Mouse (Mus musculus) neural tube, embryonic 12.5 days (tissue): ENCODE measurements around the gene Stx1b. TPM values are rescaled to one million over a fixed set of nuclear protein-coding genes. Genes with fewer than 3 reads are reported as not detected.

Experiments
- ATAC-seq: fragments of 200-750 bp; cut with Nextera tagmentation; 2 replicates; pipeline ENCODE4 v1.8.0; 2017; ENCODE audit warnings: low read depth, mild to moderate bottlenecking, moderate TSS enrichment, moderate library complexity; ENCODE audit not compliant: low FRiP score
- H3K27ac ChIP-seq: fragments of 300-500 bp; sonication (generic); 2 replicates; pipeline ENCODE4 v1.5.1; 2016
- H3K27me3 ChIP-seq: fragments of 300-500 bp; sonication (generic); replicated peaks from 2 replicates; pipeline ENCODE4 v1.6.1; 2016; ENCODE audit warnings: mild to moderate bottlenecking
- H3K36me3 ChIP-seq: fragments of 300-500 bp; sonication (generic); 2 replicates; pipeline ENCODE4 v1.6.1; 2016; ENCODE audit warnings: mild to moderate bottlenecking
- H3K4me1 ChIP-seq: fragments of 300-500 bp; sonication (generic); 2 replicates; pipeline ENCODE4 v1.6.1; 2016
- H3K4me2 ChIP-seq: fragments of 300-500 bp; sonication (generic); replicated peaks from 2 replicates; pipeline ENCODE4 v1.6.1; 2016; ENCODE audit warnings: mild to moderate bottlenecking
- H3K4me3 ChIP-seq: fragments of 300-500 bp; sonication (generic); 2 replicates; pipeline ENCODE4 v1.5.1; 2016
- H3K9ac ChIP-seq: fragments of 300-500 bp; sonication (generic); 2 replicates; pipeline ENCODE4 v1.6.1; 2016; ENCODE audit warnings: mild to moderate bottlenecking
- H3K9me3 ChIP-seq: fragments of 300-500 bp; sonication (generic); 2 replicates; pipeline ENCODE4 v1.6.1; 2016; ENCODE audit warnings: mild to moderate bottlenecking
- WGBS: fragments of 180-500 bp; shearing (Covaris S2); methylation state at CpG from one replicate; pipeline ENCODE4 v1.1.7; 2016; 5-methylcytosine and 5-hydroxymethylcytosine counted together
- polyA plus RNA-seq: library from polyadenylated mRNA; unstranded; fragments of >200 nt; fragmentation: Nextera tagmentation; extraction: Ambion mirVana; gene quantifications from 2 replicates; pipeline ENCODE4 v1.2.1, GENCODE M21; 2016

Gene Stx1b
- polyA plus RNA-seq = 19.0 and 19.2 TPM in 2 replicates

DNA sequence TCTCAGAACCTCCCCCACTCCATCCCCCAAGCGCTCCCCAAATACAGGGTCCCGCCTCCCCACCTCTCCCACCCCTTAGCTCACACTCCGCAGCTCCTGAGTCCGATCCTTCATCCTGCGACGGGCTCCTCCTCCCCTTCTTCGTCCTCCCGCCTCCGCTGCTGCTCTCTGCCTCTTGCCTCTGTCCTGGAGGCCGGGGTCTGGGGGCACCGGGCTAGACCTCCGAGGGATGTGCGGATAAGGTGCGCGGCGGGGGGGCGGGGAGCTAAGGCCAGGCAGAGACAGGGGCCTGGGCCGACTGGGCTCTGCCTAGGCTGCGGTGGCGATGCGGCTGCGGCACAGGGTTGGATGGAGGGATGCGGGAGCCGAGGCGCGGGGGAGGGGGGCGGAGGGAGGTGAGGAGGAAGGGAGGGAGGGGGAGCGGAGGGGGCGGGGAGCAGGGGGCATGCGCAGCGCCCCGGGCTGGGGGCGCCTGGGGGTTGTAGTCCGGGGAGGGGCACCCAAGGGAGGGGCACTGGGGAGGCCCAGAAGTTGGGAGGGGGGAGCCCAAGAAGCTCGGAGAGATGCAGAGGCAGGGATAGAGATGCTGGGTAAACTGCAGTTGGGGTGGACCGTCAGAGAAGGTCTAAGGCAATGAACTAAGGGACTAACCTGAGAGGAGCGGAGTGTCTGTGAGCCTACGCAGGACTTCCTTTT is at the start of gene Stx1b, which contains the start of gene Stx4a:
TSS of gene Stx1b (minus strand) at position 374 of the 696 bp plus-strand sequence.
TSS of gene Stx4a (plus strand) at position 119 of the 696 bp plus-strand sequence.
- Histone ChIP-seq H3K4me1 (peaks cover 18% of the 10 kb centered on the region), H3K9ac (peak within 1 kb of the TSS; percentile 88), H3K4me2 (peak within 1 kb of the TSS; percentile 75), H3K27me3 (no peaks in the 10 kb centered on the region), H3K9me3 (no peaks in the 10 kb centered on the region), H3K27ac (peak within 1 kb of the TSS; percentile 70), H3K36me3 (no peaks in the 10 kb centered on the region), H3K4me3 (peak within 1 kb of the TSS; percentile 81)
- ATAC-seq = peak; percentile 82
- WGBS = 5% methylated on average over 34 of the region's 38 CpGs

DNA sequence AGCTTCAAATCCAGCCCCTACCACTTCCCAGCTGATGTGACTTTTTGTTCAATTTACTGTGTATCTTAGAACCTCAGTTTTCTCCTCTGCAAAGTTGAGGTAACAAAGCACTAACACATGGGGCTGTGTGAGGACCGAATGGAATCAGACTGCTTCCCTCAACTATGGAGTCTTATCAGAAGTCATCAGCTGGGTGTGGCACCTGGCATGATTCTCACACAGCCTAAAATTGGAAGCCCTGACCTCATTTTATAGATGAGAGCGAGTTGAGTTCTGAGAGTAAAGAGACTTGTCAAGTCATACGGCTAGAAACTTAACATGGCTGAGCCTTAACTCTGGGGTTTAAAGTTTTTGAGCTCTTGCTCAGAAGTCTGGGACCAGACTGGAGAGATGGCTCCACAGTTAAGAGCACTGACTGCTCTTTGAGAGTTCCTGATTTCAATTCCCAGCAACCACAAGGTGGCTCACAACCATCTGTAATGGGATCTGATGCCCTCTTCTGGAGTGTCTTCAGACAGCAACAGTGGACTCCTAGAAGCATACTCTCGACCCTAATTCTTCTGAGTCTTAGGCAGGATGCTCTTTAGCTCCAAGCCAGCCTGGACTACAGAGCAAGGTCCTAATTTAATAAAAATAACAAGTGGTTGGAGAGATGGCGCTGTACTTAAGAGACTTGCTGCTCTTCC is 45.9 kb upstream of the Stx1b start:
- no peaks in the 10 kb centered on the region for H3K27me3 ChIP-seq
- H3K4me1 ChIP-seq = peaks cover 20% of the 10 kb centered on the region
- H3K4me3 ChIP-seq = no peak overlapping the region
- H3K36me3 ChIP-seq = peaks cover 46% of the 10 kb centered on the region
- WGBS = 85% methylated on average over 5 of the region's 5 CpGs
- no peak overlapping the region for H3K9ac ChIP-seq
- H3K4me2 ChIP-seq = no peak overlapping the region
- ATAC-seq = no peak
- H3K9me3 ChIP-seq = no peaks in the 10 kb centered on the region
- no peak overlapping the region for H3K27ac ChIP-seq

DNA sequence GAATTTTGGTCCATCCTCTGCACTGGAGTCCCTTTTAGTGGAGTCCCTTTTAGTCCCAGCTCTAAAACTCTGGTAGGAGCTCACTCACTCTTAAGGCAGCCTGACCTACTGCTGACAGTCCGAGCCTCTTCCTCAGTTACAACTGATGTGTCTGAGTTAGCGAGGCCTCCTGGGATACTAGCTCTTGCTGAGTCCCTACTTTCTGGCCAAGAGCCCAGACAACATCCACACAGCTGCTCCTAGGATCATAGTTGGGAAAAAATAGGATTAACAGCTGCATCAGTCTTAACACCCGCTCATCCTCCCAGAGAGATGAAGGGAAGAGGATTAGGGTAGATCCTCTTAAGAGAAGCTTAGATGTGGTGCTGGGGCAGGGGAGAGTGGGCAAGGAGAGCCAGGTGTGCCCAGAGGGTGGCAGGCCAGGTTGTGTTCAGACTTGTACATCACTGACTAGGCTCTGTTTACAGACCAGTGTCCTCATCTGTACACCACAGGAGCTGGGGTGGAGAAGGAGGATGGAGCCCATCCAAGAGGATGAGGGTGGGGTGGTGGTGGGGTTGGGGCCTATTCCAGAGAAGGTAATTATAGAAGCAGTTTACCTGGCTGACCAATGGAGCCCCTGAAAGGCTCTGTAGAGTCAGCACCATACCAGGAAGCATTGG is 44.9 kb upstream of the Stx1b start:
- Histone ChIP-seq H3K4me3 (no peak overlapping the region), H3K27ac (no peak overlapping the region), H3K9ac (no peak overlapping the region), H3K36me3 (peaks cover 55% of the 10 kb centered on the region), H3K9me3 (no peaks in the 10 kb centered on the region), H3K4me2 (no peak overlapping the region), H3K27me3 (no peaks in the 10 kb centered on the region), H3K4me1 (peaks cover 16% of the 10 kb centered on the region)
- ATAC-seq = no peak
- 92% methylated on average over 3 of the region's 3 CpGs for WGBS

DNA sequence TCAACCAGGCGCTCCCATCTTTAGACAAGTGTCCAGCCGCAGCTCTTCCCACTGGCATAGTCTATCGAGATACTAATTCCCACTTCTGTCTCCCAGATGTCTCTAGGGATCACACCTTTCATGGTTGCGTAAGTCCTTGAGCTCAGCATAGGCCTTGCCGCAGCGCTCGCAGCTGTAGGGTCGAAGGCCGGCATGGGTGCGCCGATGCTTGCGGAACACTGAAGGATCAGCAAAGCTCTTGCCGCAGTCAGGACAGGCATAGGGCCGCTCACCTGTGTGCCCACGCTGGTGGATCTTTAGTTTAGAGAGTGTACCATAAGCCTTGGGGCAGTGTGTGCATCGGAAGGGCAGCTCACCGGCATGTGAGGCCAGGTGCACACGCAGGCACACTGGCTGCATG is 43.3 kb upstream of the Stx1b start:
- Histone ChIP-seq H3K36me3 (peaks cover 55% of the 10 kb centered on the region), H3K4me1 (0 out of 2 replicates have a peak, but pooled peaks cover 4% of the 10 kb centered on the region), H3K27ac (no peak overlapping the region), H3K27me3 (no peaks in the 10 kb centered on the region), H3K9me3 (no peaks in the 10 kb centered on the region), H3K4me2 (no peak overlapping the region), H3K4me3 (no peak overlapping the region), H3K9ac (no peak overlapping the region)
- 98% methylated on average over 18 of the region's 18 CpGs for WGBS
- no peak for ATAC-seq

DNA sequence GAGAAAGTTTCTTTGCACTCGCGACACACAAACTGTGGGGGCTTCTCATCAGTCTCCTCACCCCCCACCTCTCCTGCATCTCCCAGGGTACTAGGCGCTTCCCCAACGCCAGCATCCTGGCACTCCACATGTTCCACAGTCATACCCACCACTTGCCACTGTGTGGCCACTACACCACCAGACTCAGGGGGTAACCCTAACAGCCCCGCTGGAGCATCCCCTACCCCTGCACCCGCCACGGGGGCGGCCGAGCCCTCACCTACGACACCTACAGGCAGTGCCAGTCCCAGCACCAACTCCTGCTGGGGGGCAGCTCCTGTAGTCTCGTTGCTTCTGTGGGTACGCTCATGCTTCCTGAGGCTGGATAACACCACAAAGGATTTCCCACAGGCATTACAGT is 42.1 kb upstream of the Stx1b start:
- H3K36me3 ChIP-seq = peaks cover 54% of the 10 kb centered on the region
- no peaks in the 10 kb centered on the region for H3K27me3 ChIP-seq
- H3K4me2 ChIP-seq = no peak overlapping the region
- H3K9ac ChIP-seq = no peak overlapping the region
- H3K9me3 ChIP-seq = no peaks in the 10 kb centered on the region
- H3K27ac ChIP-seq = no peak overlapping the region
- WGBS = 94% methylated on average over 12 of the region's 12 CpGs
- no peak for ATAC-seq
- H3K4me3 ChIP-seq = peak overlapping the region; percentile 4; the same call in 1 of the 2 replicates
- 0 out of 2 replicates have a peak, but pooled peaks cover 4% of the 10 kb centered on the region for H3K4me1 ChIP-seq

DNA sequence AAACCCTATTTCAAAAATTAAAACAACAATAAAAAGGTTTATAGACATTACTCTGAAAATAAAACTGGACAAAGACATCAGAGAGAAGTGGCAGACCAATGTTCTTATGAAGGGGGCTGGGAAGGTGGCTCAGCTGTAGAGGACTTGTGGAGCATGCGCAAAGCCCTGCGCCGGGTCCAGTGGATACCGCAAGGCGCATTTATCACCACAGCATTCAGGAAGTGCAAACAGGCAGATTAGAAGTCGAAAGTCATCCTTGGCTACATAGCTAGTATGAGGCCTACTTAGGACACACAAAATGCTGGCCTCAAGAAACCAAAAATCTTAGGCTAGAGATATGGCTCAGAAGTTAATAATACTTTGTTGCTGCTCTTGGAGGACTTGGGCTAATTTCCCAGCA is 33.9 kb upstream of the Stx1b start:
- no peak overlapping the region for H3K4me2 ChIP-seq
- H3K9me3 ChIP-seq = no peaks in the 10 kb centered on the region
- H3K9ac ChIP-seq = no peak overlapping the region
- H3K27ac ChIP-seq = no peak overlapping the region
- WGBS = 97% methylated on average over 6 of the region's 6 CpGs
- H3K4me1 ChIP-seq = no peaks in the 10 kb centered on the region
- H3K27me3 ChIP-seq = no peaks in the 10 kb centered on the region
- no peak overlapping the region for H3K4me3 ChIP-seq
- peaks cover 3% of the 10 kb centered on the region; the same call in 1 of the 2 replicates for H3K36me3 ChIP-seq
- ATAC-seq = no peak

DNA sequence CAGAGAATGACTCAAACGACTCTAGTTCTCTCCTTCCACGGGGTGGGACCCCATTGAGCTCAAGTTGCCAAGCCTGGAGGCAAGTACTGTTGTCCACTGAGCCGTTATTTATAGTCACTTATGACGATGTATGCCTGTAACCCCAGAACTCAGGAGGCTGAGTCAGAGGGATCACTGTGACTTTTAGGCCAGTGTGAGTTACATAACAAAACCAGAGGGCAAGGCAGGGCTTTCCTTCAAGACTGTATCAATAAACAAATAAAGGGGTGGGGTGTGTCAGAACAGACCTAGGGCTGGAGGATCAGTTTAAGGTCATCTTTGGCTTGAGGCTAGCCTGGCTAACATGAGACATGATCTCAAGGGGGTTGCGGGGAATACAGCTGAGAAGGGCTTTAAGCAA is 26.6 kb upstream of the Stx1b start:
- Histone ChIP-seq H3K27me3 (no peaks in the 10 kb centered on the region), H3K4me2 (no peak overlapping the region), H3K4me3 (no peak overlapping the region), H3K36me3 (peaks cover 3% of the 10 kb centered on the region; the same call in 1 of the 2 replicates), H3K9ac (no peak overlapping the region), H3K4me1 (no peaks in the 10 kb centered on the region), H3K27ac (no peak overlapping the region), H3K9me3 (no peaks in the 10 kb centered on the region)
- no peak for ATAC-seq
- WGBS = 70% methylated on average over 5 of the region's 5 CpGs

DNA sequence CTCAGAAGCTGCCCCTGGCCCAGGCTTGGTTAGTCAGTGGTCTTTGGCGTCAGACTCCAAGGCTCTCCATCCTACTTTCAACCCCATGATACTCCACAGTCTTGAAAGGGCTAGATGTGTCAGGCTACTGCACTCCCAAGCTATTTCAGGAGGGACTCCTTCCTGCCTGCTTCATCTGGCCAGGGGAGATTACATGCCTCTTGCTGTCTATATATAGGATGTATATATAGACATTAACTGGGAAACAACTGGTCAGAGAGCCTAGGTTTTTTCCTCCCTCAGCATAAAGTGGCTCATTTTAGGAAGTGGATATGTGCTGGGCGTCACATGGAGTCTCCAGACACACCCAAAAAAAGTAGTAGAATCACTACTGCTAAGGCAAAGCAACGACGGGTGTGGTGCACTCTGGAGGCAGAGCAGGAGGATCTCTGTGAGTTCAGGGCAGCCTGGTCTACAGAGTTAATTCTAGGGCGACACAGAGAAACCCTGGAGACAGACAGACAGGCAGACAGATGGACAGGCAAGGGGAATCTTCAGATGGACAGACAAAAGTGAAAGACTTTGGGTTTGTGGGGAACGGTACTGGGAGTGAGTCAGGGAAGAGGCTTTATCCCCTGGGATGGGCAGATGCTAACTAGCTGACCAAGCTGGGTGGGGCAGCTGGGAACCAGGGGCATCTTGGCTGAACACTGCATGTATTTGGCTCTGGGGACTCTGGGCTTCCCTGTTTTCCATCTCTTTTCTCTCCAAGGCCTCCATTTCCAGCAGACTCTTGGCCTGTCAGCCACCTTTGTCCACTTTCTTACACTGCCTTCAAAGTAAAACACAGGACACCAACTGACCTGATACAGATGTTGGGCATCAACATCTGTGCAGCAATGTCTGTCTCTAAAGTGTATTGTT is 25.9 kb upstream of the Stx1b start:
- Histone ChIP-seq H3K4me3 (no peak overlapping the region), H3K9me3 (no peaks in the 10 kb centered on the region), H3K27ac (no peak overlapping the region), H3K4me2 (no peak overlapping the region), H3K36me3 (peaks cover 3% of the 10 kb centered on the region; the same call in 1 of the 2 replicates), H3K9ac (no peak overlapping the region), H3K27me3 (no peaks in the 10 kb centered on the region), H3K4me1 (no peaks in the 10 kb centered on the region)
- 76% methylated on average over 6 of the region's 6 CpGs for WGBS
- no peak for ATAC-seq

DNA sequence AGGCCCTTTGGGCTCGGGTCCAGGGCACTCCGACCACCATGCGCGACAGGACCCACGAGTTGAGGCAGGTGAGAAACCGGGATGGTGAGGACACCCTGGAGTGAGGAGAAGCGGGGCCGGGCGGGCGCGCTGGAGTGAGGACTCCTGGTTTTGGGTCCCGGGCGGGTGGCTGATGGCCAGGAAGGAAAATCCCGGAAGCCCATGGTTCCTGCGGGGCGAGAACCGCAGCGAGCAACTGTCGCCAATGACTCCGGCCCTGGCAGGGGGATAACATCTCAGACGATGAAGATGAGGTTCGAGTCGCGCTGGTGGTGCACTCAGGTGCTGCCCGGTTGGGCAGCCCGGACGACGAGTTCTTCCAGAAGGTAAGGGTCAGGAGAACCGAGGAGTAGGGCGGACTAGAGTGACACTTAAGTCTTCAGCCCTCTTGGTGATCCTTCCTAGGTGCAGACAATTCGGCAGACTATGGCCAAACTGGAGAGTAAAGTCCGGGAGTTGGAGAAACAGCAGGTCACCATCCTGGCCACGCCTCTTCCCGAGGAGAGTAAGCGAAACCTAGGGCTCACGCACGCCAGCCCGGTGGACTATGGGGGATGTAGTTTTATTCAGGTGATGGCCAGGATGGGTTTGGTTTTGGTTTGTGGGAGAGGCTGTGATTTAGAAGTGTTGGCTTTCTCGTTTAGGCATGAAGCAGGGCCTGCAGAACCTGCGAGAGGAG is 17.8 kb upstream of the Stx1b start:
- Histone ChIP-seq H3K4me2 (peak overlapping the region; percentile 79), H3K9me3 (no peaks in the 10 kb centered on the region), H3K27me3 (no peaks in the 10 kb centered on the region), H3K36me3 (no peaks in the 10 kb centered on the region; the same call in 1 of the 2 replicates), H3K9ac (peak overlapping the region; percentile 58), H3K4me1 (peaks cover 7% of the 10 kb centered on the region; the same call in 1 of the 2 replicates), H3K27ac (0 out of 2 replicates have a peak overlapping the region, but pooled peaks have one; percentile 55), H3K4me3 (peak overlapping the region; percentile 55)
- ATAC-seq = peak; percentile 61
- under 1% methylated on average over 40 of the region's 40 CpGs for WGBS

DNA sequence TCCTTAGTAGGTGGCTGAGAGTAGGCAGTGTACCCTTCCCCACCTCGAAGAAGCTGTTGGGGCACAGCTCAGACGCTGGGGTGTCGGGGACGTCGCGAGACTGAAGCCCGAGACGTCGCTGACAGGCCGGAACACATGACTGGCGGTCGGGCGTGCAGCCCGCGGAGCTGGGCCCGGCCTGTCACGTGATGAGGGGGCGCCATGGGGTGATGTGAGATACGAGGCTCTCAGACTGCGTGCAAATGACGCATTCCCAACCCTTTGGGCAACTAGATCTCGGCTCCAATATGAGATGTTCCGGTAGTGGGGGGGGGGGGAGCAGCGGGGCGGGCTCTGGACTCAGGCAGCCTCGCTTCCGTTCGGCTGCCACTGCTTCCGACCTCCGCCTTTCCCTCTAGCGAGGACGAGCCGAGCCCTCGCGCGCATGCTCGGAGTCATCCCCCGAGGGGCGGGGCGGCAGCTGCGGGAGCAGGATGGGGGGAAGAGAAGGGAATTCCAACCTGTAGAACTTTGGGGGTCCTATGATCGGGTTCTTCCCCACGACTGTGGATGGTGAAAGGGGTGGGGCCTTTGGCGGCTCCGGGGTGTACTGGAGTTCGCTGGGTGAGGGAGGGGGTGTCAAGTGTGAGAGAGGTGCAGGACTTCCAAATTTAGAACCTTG is 17.1 kb upstream of the Stx1b start:
- Histone ChIP-seq H3K4me2 (peak overlapping the region; percentile 79), H3K9ac (peak overlapping the region; percentile 58), H3K4me3 (peak overlapping the region; percentile 55), H3K27ac (peak overlapping the region; percentile 55), H3K27me3 (no peaks in the 10 kb centered on the region), H3K36me3 (no peaks in the 10 kb centered on the region; the same call in 1 of the 2 replicates), H3K4me1 (peaks cover 7% of the 10 kb centered on the region; the same call in 1 of the 2 replicates), H3K9me3 (no peaks in the 10 kb centered on the region)
- ATAC-seq = peak; percentile 90
- WGBS = under 1% methylated on average over 46 of the region's 46 CpGs
